Mouse (Mus musculus): Measurements from ENCODE around the gene Dstn.

Dstn gene

DNA sequence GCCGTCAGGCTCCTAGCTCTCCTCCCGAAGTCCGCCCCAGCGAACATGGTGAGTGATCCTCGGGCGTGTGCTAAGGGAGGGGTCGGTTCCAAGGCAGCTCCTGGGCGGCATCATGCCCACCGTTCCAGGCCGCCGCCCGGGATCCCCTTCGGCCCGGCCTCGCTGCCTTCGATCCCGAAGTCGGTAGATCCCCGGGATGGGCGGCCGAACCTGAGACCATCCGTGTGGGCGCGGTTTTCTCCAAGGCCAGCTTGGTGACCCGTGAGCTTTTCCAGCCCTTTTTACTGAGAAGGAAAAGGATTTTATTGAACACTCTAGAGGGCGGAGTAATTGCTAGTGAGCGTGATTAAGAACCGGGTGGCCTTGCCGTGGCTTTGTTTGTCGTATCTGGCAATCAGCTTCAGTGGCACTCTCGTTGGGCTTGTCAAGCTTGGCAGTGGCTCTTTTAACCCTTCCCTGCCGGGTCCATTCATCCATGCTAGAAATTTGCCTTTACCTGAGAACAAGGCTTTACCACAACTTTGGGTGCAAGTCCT, 548 bp downstream of the Dstn start:
- DNase-seq (ENCODE audit: low spot score in 2 of 2): peak in 1 of 2 experiments; percentile 47

DNA sequence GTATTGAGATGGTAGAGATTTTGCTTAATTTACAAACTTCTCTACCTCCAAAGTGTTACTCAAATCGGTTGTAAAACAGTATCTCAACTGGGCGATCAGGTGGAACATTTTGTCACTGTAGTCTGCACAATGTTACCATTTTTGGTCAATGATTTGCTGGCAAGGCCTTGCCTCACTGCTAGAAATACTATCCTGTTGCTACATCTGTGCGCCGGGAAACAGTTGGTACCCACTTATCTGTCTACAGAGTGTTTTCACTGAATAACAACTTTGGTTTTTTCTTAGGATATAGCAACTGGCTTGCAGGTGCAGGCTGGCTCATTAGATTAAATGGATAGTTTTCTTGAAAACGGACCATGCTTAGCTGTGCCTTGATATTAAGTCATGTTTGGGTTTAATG, 1.1 kb downstream of the Dstn start:
- no peak for DNase-seq (ENCODE audit: low spot score in 2 of 2)

DNA sequence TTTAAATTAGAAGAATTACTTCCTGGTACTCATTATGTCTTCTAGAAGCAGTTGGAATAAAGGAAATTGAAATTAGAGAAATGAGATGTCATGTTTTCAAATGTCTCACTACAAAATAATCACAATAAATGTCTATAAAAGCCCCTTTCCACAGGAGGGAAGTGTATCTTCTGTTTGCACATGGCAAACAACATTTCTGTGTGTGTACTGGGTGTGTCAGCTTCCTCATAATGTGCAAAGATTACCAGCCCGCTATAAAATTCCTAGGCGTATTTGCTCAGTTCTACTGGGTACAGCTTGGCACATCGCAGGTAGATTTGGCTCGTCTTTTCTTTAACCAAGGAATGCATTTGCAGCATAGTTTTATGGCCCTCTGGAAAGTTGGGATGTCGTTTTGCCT, 2.5 kb downstream of the Dstn start:
- DNase-seq (ENCODE audit: low spot score in 2 of 2): no peak

DNA sequence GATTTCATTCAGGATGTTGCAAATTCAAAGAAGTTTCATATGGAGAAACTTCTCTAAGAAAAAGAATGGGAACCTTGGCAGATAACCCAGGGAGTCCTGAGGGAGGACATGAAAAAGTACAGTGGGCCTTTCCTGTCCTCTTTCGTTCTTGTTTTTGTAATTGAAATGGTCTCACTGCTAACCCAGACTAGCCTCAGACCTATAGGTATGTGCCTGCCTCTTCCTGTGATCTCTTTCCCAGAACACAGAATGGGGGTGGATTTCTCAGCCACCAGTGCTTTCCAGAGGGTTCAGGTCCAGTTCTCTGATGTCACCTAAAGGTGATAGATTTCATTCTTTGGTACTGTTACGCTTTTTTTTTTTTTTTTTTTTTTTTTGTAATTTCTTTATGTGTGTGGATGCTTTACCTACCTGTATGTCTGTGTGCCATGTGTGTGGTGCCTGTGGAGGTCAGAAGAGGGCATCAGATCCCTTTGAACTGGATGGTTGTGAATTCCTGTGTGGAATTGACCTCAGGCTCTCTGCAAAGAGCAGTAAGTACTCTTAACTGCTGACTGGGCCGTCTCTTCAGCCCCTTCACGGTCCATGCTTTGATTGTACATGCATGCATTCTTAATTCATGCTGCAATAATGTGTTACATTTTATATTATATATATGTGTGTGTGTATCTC, 3.8 kb downstream of the Dstn start:
- no peak for DNase-seq (ENCODE audit: low spot score in 2 of 2)

DNA sequence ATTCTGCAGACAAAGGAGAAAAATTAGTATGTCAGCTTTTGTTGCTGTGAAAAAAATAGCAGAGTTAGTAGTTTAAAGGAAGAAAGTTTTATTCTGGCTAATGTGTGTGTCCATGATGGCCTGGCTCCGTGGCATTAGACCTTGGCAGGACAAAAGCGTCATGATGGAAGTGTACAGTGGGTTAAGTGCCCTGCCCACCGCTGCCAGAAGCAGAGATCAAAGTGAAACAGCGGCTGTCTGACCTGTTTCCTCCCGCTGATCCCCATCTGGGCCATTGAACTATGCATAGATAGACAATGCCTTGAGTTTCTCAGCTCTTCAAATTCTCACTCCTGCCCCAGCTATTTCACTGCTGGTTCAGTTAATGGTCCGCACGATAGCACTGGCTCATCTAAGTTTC, 9.0 kb downstream of the Dstn start:
- DNase-seq (ENCODE audit: low spot score in 2 of 2): no peak

DNA sequence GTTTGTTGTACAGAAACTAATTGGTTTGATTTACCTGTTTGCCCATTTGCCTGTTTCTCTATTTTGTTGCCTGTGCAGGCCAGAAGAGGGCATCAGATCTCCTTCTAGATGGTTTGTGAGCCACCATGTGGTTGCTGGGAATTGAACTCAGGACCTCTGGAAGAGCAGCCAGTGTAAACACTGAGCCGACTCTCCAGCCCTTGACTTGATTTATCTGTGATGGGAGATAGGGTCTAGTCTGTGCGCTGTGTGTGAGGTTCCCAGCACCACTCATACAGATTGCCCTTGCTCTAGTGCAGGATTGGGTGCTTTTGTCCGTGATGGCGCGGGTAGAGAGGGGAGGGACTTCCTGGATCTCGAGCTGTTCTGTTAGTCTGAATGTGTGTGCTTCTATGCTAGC, 10.7 kb downstream of the Dstn start:
- no peak for DNase-seq (ENCODE audit: low spot score in 2 of 2)

DNA sequence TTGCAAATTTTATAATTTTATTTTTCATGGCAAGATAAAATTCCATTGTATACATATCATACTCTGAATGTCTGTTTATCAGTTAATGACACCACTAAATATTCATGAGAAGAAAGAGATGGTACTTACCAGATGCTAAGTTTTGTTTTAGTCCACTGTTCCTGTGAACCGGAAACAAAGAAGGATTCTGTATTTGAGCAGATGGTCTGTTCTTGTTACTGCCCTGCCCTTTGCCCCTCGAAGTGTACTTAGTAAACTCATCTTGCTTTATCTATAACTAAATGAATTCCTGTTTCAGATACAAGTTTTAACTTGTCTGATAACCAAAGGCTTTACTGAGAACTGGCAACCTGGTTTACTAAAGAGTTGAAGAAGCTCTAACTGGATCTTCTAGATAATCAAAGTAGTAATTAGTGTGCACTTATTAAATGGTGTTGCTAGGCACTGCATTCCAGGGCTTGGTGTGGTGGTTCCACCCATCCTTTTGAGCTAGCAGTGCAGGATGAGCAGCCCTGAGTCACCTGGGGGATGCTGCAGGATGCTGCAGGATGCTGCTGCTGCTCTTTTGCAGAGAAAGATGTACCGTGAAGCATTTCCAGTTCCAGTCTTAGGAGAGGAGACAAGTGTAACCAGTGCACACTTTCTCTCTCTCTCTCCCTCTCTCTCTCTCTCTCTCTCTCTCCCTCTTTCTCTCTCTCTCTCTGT, 14.6 kb downstream of the Dstn start:
- DNase-seq (ENCODE audit: low spot score in 2 of 2): no peak

DNA sequence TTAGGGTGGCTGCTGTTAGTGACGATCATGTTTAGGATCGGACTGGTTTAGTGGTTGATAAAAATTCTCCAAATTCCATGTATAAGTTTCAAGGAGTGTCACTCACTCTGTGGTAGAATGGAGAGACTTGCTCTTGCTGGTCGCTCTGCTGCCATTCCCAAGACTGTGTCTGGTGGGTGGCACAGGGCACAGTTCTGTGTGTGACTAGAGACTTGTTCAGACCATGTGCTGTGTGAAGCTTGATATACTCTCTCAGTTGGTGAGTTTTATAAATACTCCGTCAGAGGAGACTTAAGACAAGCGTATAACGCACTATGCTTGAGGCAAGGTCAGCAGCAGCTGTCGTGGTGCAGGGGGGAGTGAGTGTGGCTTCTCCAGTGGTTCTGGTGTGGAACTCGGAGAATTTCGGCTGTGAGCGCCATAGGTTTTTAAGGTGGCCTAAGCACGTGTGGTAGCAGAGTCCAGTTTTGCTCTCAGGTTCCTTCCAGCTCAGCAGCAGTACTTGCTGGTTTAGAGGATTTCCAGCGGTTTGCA, 17.3 kb downstream of the Dstn start:
- DNase-seq (ENCODE audit: low spot score in 2 of 2): no peak

DNA sequence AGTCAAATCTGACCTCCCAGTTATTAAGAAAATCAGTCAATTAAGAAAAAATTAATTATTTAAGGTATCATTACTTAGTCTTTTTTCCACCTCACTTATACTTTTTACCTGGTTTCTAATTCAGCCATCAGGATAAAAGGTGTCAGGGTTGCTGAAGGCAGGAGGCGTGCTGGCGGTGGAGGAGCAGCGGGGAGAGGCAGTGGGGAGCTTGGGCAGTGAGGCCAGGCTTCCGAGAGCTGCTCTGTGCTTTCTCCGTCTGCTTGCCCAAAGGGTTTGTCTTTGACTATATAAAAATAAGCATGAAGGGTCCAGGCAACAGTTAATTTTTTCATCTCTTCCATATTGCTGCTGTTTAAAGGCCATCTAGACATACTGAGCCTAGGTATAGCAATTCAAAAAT, 18.4 kb downstream of the Dstn start:
- DNase-seq (ENCODE audit: low spot score in 2 of 2): no peak

DNA sequence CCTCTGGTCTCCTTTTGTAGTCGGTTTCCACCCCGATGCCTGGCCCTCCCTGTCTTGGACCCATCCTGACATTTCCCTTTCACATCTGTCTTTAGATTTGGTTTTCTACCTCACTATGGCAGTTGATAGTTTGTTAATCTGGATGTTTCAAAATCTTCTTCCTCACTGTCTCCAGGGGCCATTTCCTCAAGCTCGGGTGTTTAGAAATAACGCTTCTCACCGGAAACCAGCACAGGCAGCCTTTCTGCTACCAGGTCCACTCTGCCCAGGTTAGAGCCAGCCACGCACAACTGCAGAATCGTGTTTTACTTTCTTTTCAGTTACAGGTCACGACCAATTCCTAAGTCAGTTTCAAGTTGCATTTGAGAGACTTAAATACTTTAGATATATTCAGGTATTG, 19.3 kb downstream of the Dstn start:
- DNase-seq (ENCODE audit: low spot score in 2 of 2): no peak

DNA sequence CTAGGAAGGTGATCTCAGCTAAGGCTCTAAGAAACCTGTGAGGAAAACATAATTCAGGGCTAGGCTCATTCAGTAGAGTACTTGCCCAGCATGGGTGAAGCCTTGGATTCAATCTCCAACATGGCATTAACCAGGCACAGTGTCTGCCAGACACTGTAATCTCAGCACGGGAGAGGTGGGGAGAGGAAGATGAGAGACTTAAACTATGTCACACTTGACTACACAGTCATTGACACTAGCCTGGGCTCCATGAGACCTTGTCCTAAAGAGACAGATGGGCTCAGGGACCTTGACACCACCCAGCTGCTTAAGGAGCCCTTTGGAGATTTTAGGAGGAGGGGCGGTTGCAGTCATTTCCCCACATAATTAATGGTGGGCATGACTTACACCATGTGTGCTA, 22.7 kb downstream of the Dstn start:
- no peak for DNase-seq (ENCODE audit: low spot score in 2 of 2)

DNA sequence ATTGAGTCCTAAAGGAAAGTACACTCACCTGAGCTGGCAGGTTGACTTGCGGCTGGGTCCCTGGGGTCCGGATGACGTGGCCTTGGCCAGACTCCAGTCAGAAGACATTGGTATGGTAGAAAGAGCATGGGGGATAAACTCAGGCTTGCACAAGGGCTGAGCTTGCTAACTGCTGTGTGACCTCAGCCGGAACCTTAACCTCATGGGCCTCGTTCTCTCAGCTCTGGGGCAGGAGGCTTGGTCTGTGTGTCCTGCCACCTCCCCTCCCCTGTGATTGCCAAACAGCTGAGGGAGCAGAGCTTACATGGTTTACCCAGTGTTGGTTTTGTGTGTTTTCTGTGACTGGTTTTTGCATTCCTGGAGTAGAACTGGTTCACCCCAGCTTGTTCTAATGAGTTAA, 25.3 kb downstream of the Dstn start:
- no peak for DNase-seq (ENCODE audit: low spot score in 2 of 2)

DNA sequence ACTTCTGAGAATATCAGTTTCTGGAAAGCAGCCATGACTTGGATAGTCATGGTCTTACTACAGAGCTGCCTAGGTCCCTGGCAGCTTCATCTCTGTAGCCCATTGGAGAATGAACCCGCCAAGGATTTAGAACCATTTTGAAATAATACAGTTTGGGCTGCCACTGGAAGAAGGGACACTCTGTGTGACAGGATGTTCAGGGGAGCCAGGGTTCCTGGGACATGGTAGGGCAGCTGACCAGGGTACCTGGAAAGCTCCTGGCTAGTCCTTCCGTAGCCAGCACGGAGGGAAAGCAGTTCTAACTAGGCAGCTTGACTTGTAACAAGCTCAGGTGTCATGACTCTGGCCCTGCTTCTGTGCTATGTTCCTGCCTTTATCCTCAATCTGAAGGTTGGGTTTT, 29.7 kb downstream of the Dstn start:
- DNase-seq (ENCODE audit: low spot score in 2 of 2): no peak

DNA sequence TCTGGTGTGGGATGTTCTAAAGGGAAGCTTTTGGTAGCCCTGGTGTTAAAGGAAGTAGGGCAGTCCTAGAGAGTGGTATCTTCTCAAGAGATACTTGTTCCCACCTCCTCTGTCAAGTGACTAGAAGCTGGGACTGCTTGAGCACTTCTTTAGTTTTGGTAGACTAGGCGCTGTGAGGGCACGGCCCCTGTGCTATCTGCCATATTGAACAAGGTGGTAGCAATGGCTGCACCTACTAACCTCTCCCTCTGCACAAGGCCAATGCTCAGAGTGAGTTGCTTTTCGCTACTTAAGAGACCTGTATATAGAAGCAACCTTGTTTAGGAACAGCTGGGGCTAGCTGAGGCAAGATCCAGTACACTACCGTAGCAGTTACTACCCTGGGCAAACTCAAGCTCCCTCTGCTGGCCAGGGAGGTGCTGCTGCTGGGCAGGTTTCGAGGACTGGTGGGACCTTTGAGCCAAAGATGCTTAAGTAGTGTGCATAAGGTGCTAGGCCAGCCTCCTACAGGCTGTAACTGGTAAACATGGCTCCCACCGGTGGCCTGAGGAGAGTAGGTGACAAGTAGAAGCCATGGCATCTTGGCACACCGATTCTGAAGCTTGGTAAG, 30.5 kb downstream of the Dstn start:
- no peak for DNase-seq (ENCODE audit: low spot score in 2 of 2)

DNA sequence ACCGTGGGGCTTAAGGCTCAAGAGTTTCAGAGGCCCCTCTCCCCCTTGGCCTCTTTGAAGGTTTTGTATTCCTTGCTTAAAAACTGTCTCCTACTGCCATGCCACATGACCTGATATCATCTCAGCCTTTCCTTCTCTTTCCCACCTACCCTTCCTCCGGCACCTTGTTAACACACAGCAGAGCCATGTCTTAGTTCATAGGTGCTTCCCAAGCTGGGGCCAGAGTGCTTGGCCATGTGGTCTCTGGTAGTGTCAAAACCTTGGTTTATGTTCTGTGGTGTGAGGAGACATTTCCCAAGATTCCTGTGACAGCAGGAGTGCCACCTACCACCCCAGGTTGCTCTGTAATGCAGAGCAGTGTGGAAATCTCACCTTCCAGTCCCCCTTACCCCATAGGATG, 31.3 kb downstream of the Dstn start:
- no peak for DNase-seq (ENCODE audit: low spot score in 2 of 2)

DNA sequence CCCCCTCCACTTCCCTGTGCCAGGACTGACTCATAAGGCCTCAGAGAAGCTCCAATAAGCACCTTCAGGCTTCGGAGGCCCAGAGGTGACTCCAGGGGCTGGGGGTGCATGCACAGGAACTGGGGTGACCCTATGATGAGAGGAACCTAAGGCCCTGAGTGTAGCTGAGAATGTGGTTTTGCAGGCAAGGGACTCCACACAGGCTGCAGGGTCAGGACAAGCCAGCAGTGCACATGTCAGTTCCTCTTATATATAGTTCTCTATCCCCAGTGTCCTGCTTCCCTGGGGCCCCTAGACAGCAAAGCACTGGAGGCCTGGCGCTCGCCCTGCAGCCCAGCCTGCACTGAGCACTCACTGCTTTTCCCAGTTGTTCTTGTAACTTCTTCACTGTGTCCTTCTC, 32.9 kb downstream of the Dstn start:
- no peak for DNase-seq (ENCODE audit: low spot score in 2 of 2)

DNA sequence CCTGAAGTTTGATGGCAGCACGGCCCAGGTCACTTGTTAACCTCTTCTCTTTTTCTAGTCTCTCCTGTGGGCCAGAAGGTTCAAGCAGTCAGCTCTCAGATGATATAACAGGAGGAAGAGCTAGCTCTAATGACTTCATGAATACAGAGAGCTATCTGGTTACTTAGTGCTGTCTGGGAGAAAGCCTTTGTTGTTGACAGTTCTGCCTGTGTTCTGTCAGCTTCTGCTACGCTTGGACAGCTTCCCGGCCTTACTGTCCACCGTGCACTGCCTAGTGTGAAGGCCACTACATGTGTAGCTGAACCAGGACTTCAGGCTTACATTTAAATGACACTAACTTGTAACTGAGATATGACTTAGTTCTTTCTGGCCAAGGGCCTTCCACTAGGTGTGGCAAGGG, 33.3 kb downstream of the Dstn start:
- no peak for DNase-seq (ENCODE audit: low spot score in 2 of 2)

DNA sequence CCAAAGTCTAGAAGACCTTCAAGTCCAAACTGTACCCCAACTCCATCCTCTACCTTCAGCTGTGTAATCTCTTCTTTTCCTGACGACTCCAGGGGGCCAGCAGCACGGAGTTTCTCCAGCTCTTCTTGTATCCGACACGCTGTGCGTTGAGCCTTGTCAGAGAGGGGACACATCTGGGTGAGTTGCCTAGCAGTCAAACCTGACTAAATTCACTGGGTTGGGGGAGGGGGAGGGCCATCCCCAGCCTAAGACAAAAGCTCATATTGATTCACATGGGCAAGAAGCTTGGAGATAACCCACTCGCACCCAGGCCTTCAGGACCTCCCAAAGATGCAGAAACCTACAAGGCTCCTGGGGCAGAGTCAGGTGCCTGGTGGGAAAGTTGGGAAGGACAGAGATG, 34.1 kb downstream of the Dstn start:
- no peak for DNase-seq (ENCODE audit: low spot score in 2 of 2)

DNA sequence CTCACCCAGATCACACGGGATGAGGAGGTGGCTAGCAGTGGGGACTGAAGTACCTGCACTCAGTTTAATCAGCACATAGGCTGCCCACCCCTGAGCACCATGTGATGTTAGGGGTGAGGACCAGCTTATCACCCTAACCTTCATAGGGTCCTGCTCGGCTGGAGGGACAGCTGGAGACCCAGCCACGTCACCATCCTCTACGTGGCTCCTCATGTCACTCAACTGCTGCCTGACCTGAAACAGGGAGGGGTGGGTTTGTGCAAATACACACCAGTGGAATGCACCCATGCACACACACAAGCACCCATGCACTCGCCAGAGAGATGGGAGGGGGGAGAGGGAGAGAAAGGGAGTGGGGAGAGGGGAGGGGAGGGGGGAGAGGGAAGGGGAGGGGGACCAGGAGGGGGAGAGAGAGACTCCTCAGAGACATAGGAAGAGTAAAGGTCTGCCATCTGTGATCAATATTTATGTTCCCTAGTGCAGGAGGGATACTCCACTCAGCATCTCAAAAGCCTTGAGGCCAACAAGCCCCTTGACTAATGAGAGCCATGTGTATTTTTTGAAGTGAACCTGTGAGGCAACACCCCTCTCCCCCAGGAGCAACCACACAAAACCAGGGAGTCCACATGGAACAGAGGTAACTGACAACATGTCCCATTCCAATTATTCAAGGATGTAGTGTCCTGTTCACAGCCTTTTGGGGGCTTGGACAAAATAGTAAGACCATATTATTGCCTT, 35.3 kb downstream of the Dstn start:
- no peak for DNase-seq (ENCODE audit: low spot score in 2 of 2)

DNA sequence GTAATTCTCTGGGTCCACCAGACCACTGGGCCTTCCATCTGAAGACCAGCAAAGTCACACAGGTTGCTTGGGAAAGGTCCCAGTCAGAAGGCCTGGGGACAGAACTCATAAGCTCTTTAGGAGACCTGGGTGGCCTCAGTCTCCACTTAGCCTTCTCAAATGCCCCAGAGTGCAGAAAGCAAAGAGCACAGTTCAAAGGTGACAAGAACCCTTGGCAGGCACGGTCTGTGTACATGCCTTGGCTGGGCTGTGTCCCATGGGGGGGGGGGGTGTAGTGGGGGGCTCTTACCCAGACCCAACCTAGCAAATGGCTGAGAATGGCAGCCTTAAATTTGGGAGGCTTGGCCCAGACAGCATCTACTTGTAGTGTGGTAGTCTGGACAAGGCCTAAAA, 35.9 kb downstream of the Dstn start:
- DNase-seq (ENCODE audit: low spot score in 2 of 2): no peak

DNA sequence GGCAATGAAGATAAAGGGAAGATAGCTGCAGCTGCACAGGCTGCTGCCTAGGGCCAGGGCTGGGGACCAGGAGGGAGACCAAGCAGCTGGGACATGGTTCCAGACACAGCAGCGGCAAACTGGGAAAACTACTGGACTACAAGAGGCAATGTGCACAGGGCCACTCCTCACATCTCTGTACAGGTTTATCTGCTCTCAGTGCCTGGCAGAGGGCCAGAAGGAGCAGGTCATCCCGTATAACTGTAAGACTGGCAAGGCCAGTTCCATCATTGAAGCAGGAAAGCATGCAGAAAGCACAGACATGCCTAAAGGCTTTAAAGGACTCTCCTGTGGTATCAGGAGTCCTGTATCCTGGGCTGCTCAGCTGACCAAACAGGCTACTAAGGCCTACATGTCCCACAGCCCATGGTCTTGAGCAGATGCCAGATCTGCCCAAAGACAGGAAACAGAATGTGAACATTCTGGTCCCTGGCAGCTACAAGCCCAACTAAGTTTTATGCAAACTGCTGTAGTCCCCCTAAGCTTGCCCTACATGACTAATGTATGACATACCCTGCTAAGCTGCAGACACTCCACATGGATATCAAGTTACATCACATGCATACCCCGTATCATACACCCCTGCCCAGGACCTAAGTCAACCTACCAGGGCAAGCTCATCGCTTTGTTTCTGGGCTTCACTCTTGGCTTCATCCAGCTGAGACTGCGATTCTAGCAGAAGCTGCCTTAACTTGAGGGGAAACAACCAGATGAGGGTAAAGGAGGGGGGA, 36.6 kb downstream of the Dstn start:
- no peak for DNase-seq (ENCODE audit: low spot score in 2 of 2)

Data from cerebellum, postnatal 4 days (tissue).